Mouse (Mus musculus) olfactory bulb, adult 2 months (tissue): ENCODE data around the gene Cd300e. TPM values are rescaled to one million over a fixed set of nuclear protein-coding genes. Genes with fewer than 3 reads are reported as not detected.
"Not testable (repeated sequence)": the region's sequence is repeated elsewhere in the genome, so short reads cannot be mapped to it uniquely, and the experiment has no call there.

Experiments
- H3K27ac ChIP-seq: fragments of 200-500 bp; 2 replicates; pipeline ENCODE4 v1.5.1; 2012; ENCODE audit warnings: low read depth, low read length; ENCODE audit not compliant: insufficient read depth
- H3K4me1 ChIP-seq: fragments of 200-500 bp; 2 replicates; pipeline ENCODE4 v1.6.1; 2012; ENCODE audit warnings: low read length; ENCODE audit not compliant: control insufficient read depth, insufficient read depth
- H3K4me3 ChIP-seq: fragments of 200-500 bp; 2 replicates; pipeline ENCODE4 v1.5.1; 2012; ENCODE audit warnings: mild to moderate bottlenecking, low read depth, low read length, moderate library complexity; ENCODE audit not compliant: insufficient read depth
- CTCF ChIP-seq: fragments of 200-500 bp; IDR thresholded peaks from 2 replicates; pipeline ENCODE4 v1.5.1; 2012; ENCODE audit warnings: low read depth, mild to moderate bottlenecking, low read length, moderate library complexity; ENCODE audit not compliant: insufficient read depth
- POLR2A ChIP-seq: fragments of 200-500 bp; IDR thresholded peaks from 2 replicates; pipeline ENCODE4 v1.6.1; 2012; ENCODE audit warnings: mild to moderate bottlenecking, low read depth, low read length, moderate library complexity; ENCODE audit not compliant: insufficient read depth
- WGBS: fragments of 180-500 bp; shearing (Covaris S2); methylation state at CpG from one replicate; pipeline ENCODE4 v1.1.7; 2018; 5-methylcytosine and 5-hydroxymethylcytosine counted together
- polyA plus RNA-seq: library from polyadenylated mRNA; stranded (reverse); fragments of >200 nt; gene quantifications from 2 replicates; pipeline ENCODE4 v1.2.4, GENCODE M21; 2012; ENCODE audit warnings: low replicate concordance; ENCODE audit not compliant: missing spikeins, insufficient read depth, insufficient read length

The Cd300e gene
- polyA plus RNA-seq, 1 experiment: not detected

DNA sequence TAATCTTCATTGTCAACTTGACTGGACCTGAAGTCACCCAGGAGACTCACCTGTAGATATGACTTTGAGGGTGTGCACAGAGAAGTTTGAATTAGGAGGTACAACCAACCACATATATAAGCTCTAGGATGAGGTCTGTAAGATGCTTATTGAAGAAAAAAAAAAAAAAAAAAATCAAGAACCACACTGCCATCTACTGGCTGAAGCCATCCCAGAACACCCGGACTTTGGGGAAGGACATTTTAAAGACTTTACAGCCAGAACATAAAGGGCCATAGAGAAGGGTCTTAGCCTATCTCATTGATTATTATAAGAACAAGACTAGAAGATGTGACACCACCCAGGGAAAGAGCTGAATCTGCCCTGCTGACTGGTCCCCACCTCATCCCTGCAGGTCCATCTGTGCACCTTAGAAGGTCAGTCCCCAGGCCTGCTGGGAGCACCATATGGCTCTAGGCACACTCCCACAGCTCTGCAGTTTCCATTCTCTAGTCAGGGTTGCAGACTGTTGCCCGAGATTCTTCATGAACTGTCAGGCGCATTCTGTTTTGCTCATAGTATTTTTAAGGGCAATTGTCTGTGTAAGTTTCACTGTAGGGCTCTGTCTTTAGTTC, 12.6 kb downstream of the Cd300e start:
- no peak overlapping the region for H3K27ac ChIP-seq

DNA sequence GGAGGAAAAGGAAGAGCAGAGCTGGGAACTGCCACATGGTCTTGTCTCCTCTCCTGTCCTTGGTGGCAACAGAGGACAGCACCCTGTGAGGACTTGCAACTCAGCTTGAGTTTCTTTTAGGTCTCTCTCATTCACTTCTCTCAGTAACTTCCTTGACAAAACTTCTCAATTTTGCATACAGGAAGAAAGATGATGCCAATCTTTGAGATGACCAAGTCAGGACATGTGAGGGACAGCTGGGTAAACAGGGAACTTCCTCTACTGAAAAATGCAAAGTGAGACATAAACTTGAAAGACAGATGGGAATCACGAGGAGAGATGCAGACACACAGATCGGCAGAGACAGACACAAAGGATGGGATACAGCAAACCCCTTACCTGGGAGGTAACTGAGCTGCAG, 13.7 kb downstream of the Cd300e start, which contains the start of gene Cd300ld3:
Gene Cd300ld3 (minus strand): TSS at position 151 of the 400 bp plus-strand sequence.
- Histone ChIP-seq H3K4me1 (no peaks in the 10 kb centered on the region), H3K4me3 (no peak within 1 kb of the TSS), H3K27ac (no peak within 1 kb of the TSS)
- TF ChIP-seq CTCF (no peak), POLR2A (no peak)
- WGBS: 85% methylated on average over 2 of the region's 2 CpGs

More for the DNA sequence above, 12.6 kb downstream of the Cd300e start:
- H3K4me1 ChIP-seq: no peaks in the 10 kb centered on the region
- WGBS: 46% methylated on average over 3 of the region's 3 CpGs
- no peak overlapping the region for H3K4me3 ChIP-seq
- TF ChIP-seq CTCF (no peak), POLR2A (no peak)

DNA sequence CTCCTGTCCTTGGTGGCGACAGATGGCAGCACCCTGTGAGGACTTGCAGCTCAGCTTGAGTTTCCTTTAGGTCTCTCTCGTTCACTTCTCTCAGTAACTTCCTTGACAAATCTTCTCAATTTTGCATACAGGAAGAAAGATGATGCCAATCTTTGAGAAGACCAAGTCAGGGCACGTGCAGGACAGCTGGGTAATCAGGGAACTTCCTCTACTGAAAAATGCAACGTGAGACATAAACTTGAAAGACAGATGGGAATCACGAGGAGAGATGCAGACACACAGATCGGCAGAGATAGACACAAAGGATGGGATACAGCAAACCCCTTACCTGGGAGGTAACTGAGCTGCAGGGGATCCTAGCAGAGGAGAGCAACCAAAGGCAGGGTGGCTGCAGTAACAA, 24.3 kb downstream of the Cd300e start, which contains the start of gene Cd300ld5:
Gene Cd300ld5 (minus strand): TSS at position 101 of the 400 bp plus-strand sequence.
- H3K4me1 ChIP-seq, H3K27ac ChIP-seq, H3K4me3 ChIP-seq: not testable (repeated sequence)
- WGBS: no CpG with 5 or more reads among the region's 6 CpGs

DNA sequence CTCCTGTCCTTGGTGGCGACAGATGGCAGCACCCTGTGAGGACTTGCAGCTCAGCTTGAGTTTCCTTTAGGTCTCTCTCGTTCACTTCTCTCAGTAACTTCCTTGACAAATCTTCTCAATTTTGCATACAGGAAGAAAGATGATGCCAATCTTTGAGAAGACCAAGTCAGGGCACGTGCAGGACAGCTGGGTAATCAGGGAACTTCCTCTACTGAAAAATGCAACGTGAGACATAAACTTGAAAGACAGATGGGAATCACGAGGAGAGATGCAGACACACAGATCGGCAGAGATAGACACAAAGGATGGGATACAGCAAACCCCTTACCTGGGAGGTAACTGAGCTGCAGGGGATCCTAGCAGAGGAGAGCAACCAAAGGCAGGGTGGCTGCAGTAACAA, 35.1 kb downstream of the Cd300e start, which contains the start of gene Cd300ld4:
Gene Cd300ld4 (minus strand): TSS at position 101 of the 400 bp plus-strand sequence.
- not testable (repeated sequence) for H3K27ac ChIP-seq, H3K4me1 ChIP-seq, H3K4me3 ChIP-seq
- no CpG with 5 or more reads among the region's 6 CpGs for WGBS

DNA sequence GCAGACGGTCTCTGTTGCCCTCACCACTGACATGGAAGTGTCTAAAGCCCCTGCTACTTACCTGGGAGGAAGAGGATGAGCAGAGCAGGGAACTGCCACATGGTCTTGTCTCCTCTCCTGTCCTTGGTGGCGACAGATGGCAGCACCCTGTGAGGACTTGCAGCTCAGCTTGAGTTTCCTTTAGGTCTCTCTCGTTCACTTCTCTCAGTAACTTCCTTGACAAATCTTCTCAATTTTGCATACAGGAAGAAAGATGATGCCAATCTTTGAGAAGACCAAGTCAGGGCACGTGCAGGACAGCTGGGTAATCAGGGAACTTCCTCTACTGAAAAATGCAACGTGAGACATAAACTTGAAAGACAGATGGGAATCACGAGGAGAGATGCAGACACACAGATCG, 45.9 kb downstream of the Cd300e start, which contains the start of gene Cd300ld2:
Gene Cd300ld2 (minus strand): TSS at position 101 of the 400 bp plus-strand sequence.
- not testable (repeated sequence) for H3K27ac ChIP-seq, H3K4me3 ChIP-seq
- no CpG with 5 or more reads among the region's 7 CpGs for whole genome bisulfite sequencing

DNA sequence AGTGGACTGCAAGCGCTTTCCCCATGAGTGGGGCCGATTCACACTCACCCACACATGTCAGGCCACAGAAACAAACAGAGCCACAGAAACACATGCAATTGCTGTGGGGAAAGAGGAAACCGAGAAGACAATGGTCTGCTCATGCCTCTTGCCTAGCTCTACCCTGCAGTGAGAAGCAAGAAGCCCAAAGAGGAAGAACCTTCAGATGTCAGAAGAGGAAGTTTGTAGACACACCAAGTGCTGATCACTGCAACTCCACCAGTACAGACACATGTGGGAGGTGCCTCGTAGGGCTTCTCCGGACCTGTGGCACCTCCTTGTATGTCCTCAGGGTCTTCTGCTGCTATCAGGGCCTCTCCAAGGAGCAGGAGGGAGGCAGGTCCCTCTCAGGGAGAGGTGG, 57.9 kb downstream of the Cd300e start:
- 91% methylated on average over 5 of the region's 5 CpGs for WGBS
- H3K27ac ChIP-seq: no peak overlapping the region
- no peak overlapping the region for H3K4me3 ChIP-seq
- TF ChIP-seq CTCF (no peak), POLR2A (no peak)
- H3K4me1 ChIP-seq: no peaks in the 10 kb centered on the region

More for the DNA sequence above, 45.9 kb downstream of the Cd300e start, which contains the start of gene Cd300ld2:
- H3K4me1 ChIP-seq: not testable (repeated sequence)

Other genes with a start within 250 kb of the Cd300e start
- gene Gprc5c, start 211.0 kb downstream of the Cd300e start, polyA plus RNA-seq: not detected in 2 replicates
- gene Cd300a, start 172.1 kb downstream of the Cd300e start, polyA plus RNA-seq: not detected in 2 replicates
- gene Cd300lb, start 127.8 kb downstream of the Cd300e start, polyA plus RNA-seq: not detected in 2 replicates
- gene Cd300c, start 93.0 kb downstream of the Cd300e start, polyA plus RNA-seq: not detected in 2 replicates
- not detected in 2 replicates for gene Cd300ld, start 72.3 kb downstream of the Cd300e start, polyA plus RNA-seq
- gene Cd300c2, start 60.3 kb downstream of the Cd300e start, polyA plus RNA-seq: not detected in 2 replicates
- gene Cd300ld2, start 46.0 kb downstream of the Cd300e start, polyA plus RNA-seq: not detected in 2 replicates
- not detected in 2 replicates for gene Cd300ld4, start 35.2 kb downstream of the Cd300e start, polyA plus RNA-seq
- not detected in 2 replicates for gene Cd300ld5, start 24.4 kb downstream of the Cd300e start, polyA plus RNA-seq
- gene Cd300ld3, start 13.8 kb downstream of the Cd300e start, polyA plus RNA-seq: not detected in 2 replicates
- not detected in 2 replicates for gene Rab37, start 29.3 kb upstream of the Cd300e start, polyA plus RNA-seq
- gene Cd300lf, start 71.8 kb upstream of the Cd300e start, polyA plus RNA-seq: not detected in 2 replicates
- 241 TPM in 1 of 2 replicates, not detected in the other for gene Slc9a3r1, start 101.2 kb upstream of the Cd300e start, polyA plus RNA-seq
- gene Tmem104, start 125.3 kb upstream of the Cd300e start, polyA plus RNA-seq: not detected in 2 replicates
- gene Nat9, start 125.7 kb upstream of the Cd300e start, polyA plus RNA-seq: not detected in 2 replicates
- not detected in 2 replicates for gene Grin2c, start 205.1 kb upstream of the Cd300e start, polyA plus RNA-seq
- not detected in 2 replicates for gene Fdxr, start 214.9 kb upstream of the Cd300e start, polyA plus RNA-seq
- gene Fads6, start 235.5 kb upstream of the Cd300e start, polyA plus RNA-seq: not detected in 2 replicates
- gene Otop2, start 245.0 kb upstream of the Cd300e start, polyA plus RNA-seq: not detected in 2 replicates